Mouse (Mus musculus): ENCODE results near the gene Nfatc3. TPM values are rescaled to one million over a fixed set of nuclear protein-coding genes. Genes with fewer than 3 reads are reported as not detected.

Gene Nfatc3
- polyA plus RNA-seq, 2 experiments, result 7.8 to 27.2 TPM

DNA sequence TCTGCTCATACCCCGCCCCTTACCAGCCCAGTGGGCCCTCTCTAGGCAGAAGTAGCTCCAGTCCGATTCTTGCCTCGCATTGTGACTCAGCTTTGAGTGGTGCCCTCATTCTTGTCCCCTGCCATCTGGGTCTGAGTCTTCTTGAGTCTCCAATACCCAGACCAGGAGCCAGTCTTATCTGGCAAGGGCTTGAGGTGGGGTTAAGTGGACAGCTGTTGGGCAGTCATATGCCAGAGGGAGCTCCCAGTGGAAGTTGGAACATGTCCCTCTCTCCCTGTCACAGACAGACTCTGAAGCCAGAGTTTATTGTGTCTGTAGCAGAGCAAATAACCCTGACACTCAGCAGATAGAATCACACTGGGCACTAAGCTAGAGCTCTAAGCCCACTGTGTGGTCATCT lies 7.6 kb upstream of the Nfatc3 start:
- TF ChIP-seq POLR2A (IDR thresholded peaks at IDR 0.05; ENCODE audit: borderline replicate concordance, extremely low read depth, insufficient read depth, insufficient read length), result no peak
- ATAC-seq (ENCODE audit: low FRiP score, low read depth) (no peak), DNase-seq (ENCODE audit: low spot score) (no peak)
- 90% methylated on average over 3 of the region's 3 CpGs for WGBS
- Histone ChIP-seq H3K9ac (ENCODE audit: low read depth, low read length, severe bottlenecking) (no peak overlapping the region), H3K9me3 (ENCODE audit: control insufficient read depth, low read length) (no peaks in the 10 kb centered on the region), H3K27me3 (ENCODE audit: control insufficient read depth, insufficient read depth, low read length) (no peaks in the 10 kb centered on the region), H3K36me3 (ENCODE audit: control insufficient read depth, insufficient read depth, low read length) (peaks cover 38% of the 10 kb centered on the region), H3K4me3 (replicated peaks; ENCODE audit: low read length) (no peak overlapping the region), H3K4me1 (ENCODE audit: control insufficient read depth, insufficient read depth, low read length) (no peaks in the 10 kb centered on the region), H3K4me2 (replicated peaks; ENCODE audit: low read depth, low read length, severe bottlenecking) (no peak overlapping the region), H3K27ac (replicated peaks; ENCODE audit: low read depth, low read length) (no peak overlapping the region)

DNA sequence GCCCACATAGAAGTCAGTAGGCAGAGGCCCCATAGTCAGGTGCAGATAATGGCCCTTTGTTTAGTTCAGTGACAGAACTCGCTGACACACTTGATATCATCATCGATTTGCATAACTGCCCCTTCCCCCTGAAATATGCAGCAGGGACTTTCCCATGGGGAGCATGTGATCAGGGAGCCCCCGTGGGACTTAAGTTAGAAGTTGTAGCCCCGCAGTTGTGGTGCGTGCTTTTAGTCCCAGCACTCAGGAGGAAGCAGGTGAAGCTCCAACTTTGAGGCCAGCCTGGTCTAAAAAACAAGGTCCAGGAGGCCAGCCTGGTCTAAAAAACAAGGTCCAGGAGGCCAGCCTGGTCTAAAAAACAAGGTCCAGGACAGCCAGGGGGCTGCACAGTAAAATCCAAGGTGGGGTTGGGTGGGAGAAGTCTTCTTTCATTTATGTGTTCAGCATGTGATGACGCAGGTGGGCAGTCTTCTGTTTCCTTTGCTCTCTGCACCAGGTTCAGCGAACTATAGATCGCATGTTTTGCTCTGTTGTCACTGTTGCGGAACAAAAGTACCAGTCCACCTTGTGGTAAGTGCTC lies 6.0 kb upstream of the Nfatc3 start:
- no peak for ATAC-seq (ENCODE audit: low FRiP score, low read depth)
- no peak for TF ChIP-seq POLR2A (IDR thresholded peaks at IDR 0.05; ENCODE audit: borderline replicate concordance, extremely low read depth, insufficient read depth, insufficient read length)
- WGBS, result 93% methylated on average over 9 of the region's 9 CpGs
- no peaks in the 10 kb centered on the region for H3K4me1 ChIP-seq (ENCODE audit: control insufficient read depth, insufficient read depth, low read length)
- H3K4me2 ChIP-seq (replicated peaks; ENCODE audit: low read depth, low read length, severe bottlenecking), result no peak overlapping the region
- no peak overlapping the region for H3K27ac ChIP-seq (replicated peaks; ENCODE audit: low read depth, low read length)
- no peak for DNase-seq (ENCODE audit: low spot score)
- no peak overlapping the region for H3K9ac ChIP-seq (ENCODE audit: low read depth, low read length, severe bottlenecking)
- H3K9me3 ChIP-seq (ENCODE audit: control insufficient read depth, low read length), result no peaks in the 10 kb centered on the region
- peaks cover 38% of the 10 kb centered on the region for H3K36me3 ChIP-seq (ENCODE audit: control insufficient read depth, insufficient read depth, low read length)
- no peaks in the 10 kb centered on the region for H3K27me3 ChIP-seq (ENCODE audit: control insufficient read depth, insufficient read depth, low read length)
- no peak overlapping the region for H3K4me3 ChIP-seq (replicated peaks; ENCODE audit: low read length)

DNA sequence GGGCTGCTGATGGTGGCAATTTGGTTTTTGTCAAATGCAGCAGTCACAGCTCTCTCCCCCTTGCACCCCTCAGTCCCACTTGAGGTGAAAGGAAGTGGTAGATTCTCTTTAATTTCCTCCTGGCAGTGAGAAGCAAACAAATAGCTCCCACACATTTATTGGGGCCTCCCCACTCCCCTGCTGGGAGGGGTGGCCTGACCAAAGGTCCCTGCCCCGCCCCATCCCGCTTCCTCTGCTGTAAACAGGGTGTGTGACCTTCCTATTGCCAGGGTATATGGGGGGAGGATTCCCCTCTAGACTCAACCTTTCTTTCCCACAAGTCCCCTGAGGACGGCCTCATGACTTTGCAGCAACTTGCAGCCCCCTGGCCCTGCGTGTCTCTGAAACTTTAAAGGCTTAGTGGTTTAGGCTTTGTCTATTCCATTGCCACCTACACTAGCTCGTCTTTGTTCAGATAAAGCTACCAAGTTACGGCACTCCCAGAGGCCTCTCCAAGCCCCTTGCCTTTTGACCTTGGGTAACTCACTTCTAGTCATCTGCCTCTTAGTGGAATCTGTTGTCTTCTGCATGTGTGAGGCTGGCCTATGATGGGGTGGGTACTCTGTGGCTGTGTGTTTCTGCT lies 4.3 kb upstream of the Nfatc3 start:
- H3K9me3 ChIP-seq (ENCODE audit: control insufficient read depth, low read length), result no peaks in the 10 kb centered on the region
- peaks cover 30% of the 10 kb centered on the region for H3K36me3 ChIP-seq (ENCODE audit: control insufficient read depth, insufficient read depth, low read length)
- H3K4me3 ChIP-seq (replicated peaks; ENCODE audit: low read length), result no peak overlapping the region
- peaks cover 7% of the 10 kb centered on the region for H3K4me1 ChIP-seq (ENCODE audit: control insufficient read depth, insufficient read depth, low read length)
- H3K27ac ChIP-seq (replicated peaks; ENCODE audit: low read depth, low read length), result no peak overlapping the region
- ATAC-seq (ENCODE audit: low FRiP score, low read depth) (no peak), DNase-seq (ENCODE audit: low spot score) (no peak)
- no peaks in the 10 kb centered on the region for H3K27me3 ChIP-seq (ENCODE audit: control insufficient read depth, insufficient read depth, low read length)
- H3K4me2 ChIP-seq (replicated peaks; ENCODE audit: low read depth, low read length, severe bottlenecking), result no peak overlapping the region
- WGBS, result 52% methylated on average over 6 of the region's 6 CpGs
- TF ChIP-seq POLR2A (IDR thresholded peaks at IDR 0.05; ENCODE audit: borderline replicate concordance, extremely low read depth, insufficient read depth, insufficient read length), result no peak
- H3K9ac ChIP-seq (ENCODE audit: low read depth, low read length, severe bottlenecking), result no peak overlapping the region

DNA sequence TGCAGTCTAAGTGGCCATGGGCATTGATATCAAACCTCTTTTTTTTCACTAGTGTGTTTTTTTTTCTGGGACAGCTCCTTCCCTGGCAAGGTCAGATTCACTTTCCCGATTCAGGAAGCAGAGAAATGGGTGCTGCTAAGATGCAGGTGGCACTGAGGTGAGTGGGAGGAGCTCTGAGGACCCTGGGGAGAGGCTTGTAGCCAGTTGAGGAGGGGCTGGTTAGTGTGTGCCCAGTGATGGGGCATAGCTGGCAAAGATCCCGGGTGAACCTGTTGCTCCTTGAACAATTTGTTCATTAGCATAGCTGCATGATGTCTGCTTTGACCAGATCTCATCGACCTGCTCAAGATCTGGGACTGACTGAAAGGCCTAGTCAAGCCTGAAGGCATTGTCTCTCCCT lies 3.6 kb upstream of the Nfatc3 start:
- Histone ChIP-seq H3K27me3 (ENCODE audit: control insufficient read depth, insufficient read depth, low read length) (no peaks in the 10 kb centered on the region), H3K36me3 (ENCODE audit: control insufficient read depth, insufficient read depth, low read length) (peaks cover 30% of the 10 kb centered on the region), H3K4me2 (replicated peaks; ENCODE audit: low read depth, low read length, severe bottlenecking) (no peak overlapping the region), H3K4me1 (ENCODE audit: control insufficient read depth, insufficient read depth, low read length) (peaks cover 7% of the 10 kb centered on the region), H3K9ac (ENCODE audit: low read depth, low read length, severe bottlenecking) (no peak overlapping the region), H3K9me3 (ENCODE audit: control insufficient read depth, low read length) (no peaks in the 10 kb centered on the region), H3K27ac (replicated peaks; ENCODE audit: low read depth, low read length) (no peak overlapping the region), H3K4me3 (replicated peaks; ENCODE audit: low read length) (no peak overlapping the region)
- WGBS, result 65% methylated on average over 3 of the region's 3 CpGs
- TF ChIP-seq POLR2A (IDR thresholded peaks at IDR 0.05; ENCODE audit: borderline replicate concordance, extremely low read depth, insufficient read depth, insufficient read length), result no peak
- DNase-seq (ENCODE audit: low spot score) (no peak), ATAC-seq (ENCODE audit: low FRiP score, low read depth) (no peak)

DNA sequence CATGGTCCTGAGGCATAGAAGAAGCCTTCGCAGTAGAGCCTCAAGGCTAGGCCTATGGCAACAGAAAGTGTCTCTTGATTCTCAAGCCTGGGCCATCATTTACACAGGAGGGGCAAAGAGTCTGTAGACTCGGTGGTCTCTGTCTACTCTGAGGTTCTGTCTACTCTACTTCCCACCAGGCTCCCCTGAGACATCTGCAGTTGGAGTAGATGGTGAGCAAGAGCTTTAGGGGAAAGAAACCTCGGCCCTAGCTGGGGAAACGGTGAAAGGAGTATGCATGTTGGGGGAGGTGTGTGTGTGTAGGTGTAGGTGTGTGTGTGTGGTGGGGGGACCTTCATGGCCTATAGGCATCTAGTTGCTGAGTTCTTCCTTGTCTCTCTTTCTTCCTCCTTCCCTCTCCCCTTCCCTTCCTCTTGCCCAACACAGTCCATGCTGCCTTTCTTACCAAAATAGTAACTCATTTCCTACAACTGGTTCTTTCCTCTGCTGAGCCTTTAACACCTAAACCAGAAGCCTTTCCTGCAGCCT lies 2.1 kb upstream of the Nfatc3 start:
- Histone ChIP-seq H3K4me3 (replicated peaks; ENCODE audit: low read length) (no peak overlapping the region), H3K36me3 (ENCODE audit: control insufficient read depth, insufficient read depth, low read length) (peaks cover 22% of the 10 kb centered on the region), H3K4me2 (replicated peaks; ENCODE audit: low read depth, low read length, severe bottlenecking) (no peak overlapping the region), H3K27me3 (ENCODE audit: control insufficient read depth, insufficient read depth, low read length) (no peaks in the 10 kb centered on the region), H3K9me3 (ENCODE audit: control insufficient read depth, low read length) (no peaks in the 10 kb centered on the region), H3K4me1 (ENCODE audit: control insufficient read depth, insufficient read depth, low read length) (peaks cover 14% of the 10 kb centered on the region), H3K27ac (replicated peaks; ENCODE audit: low read depth, low read length) (no peak overlapping the region), H3K9ac (ENCODE audit: low read depth, low read length, severe bottlenecking) (no peak overlapping the region)
- 89% methylated on average over 4 of the region's 4 CpGs for WGBS
- TF ChIP-seq POLR2A (IDR thresholded peaks at IDR 0.05; ENCODE audit: borderline replicate concordance, extremely low read depth, insufficient read depth, insufficient read length), result no peak
- DNase-seq (ENCODE audit: low spot score) (no peak), ATAC-seq (ENCODE audit: low FRiP score, low read depth) (no peak)

Measured in limb, embryonic 14.5 days (tissue).